Mouse (Mus musculus) liver, postnatal 0 days (tissue): ENCODE measurements around the gene Edil3.

ENCODE experiments used
- CTCF ChIP-seq: sonication (generic); IDR thresholded peaks from 2 replicates; pipeline ENCODE4 v1.5.1; 2016; ENCODE audit warnings: antibody characterized with exemption, low read depth
- EP300 ChIP-seq: IDR thresholded peaks from 2 replicates; pipeline ENCODE4 v1.6.1; 2016; ENCODE audit warnings: antibody characterized with exemption, low read depth, mild to moderate bottlenecking

DNA sequence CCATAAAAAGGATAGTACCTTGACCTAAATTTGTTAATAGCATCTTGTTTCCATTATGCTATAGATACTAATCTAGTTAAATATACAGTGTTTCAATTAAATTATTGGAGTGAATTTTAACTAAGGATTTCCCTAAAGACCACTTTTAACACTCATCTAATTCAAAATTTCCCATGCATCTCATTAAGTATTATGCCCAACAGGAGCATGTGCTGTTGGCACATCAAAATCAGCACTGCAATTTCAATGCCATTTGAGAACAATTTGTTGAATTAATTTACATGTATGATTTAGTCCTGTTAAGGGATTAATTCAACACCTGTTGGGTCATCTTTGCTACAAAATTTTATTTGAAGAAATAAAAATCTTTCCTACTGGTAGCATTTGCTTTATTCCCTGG, 191.2 kb downstream of the Edil3 start:
- TF ChIP-seq CTCF (no peak), EP300 (no peak)
